Mouse (Mus musculus) bone marrow, adult 2 months (tissue): ENCODE results near the gene Mcm6. TPM values are rescaled to one million over a fixed set of nuclear protein-coding genes. Genes with fewer than 3 reads are reported as not detected.
A peak's percentile ranks its signal among the peaks of the same experiment; 100 is the strongest.

Experiments used
- H3K27ac ChIP-seq: fragments of 200-500 bp; 2 replicates; pipeline ENCODE4 v1.5.1; 2012; ENCODE audit warnings: low read depth, mild to moderate bottlenecking, control low read depth, inconsistent platforms, low read length; ENCODE audit not compliant: control insufficient read depth, poor library complexity, insufficient read depth
- H3K4me1 ChIP-seq: fragments of 200-500 bp; 2 replicates; pipeline ENCODE4 v1.6.1; 2011; ENCODE audit warnings: low read length; ENCODE audit not compliant: control insufficient read depth, insufficient read depth
- H3K4me3 ChIP-seq: fragments of 200-500 bp; replicated peaks from 2 replicates; pipeline ENCODE3; 2011; ENCODE audit warnings: mild to moderate bottlenecking, low read depth, low read length, control low read depth; ENCODE audit not compliant: control insufficient read depth
- CTCF ChIP-seq: fragments of 200-500 bp; IDR thresholded peaks from 2 replicates; pipeline ENCODE4 v1.5.1; 2011; ENCODE audit warnings: low read length, control low read depth; ENCODE audit not compliant: control insufficient read depth, insufficient read depth
- POLR2A ChIP-seq: fragments of 200-500 bp; IDR thresholded peaks from 2 replicates; pipeline ENCODE4 v1.6.1; 2011; ENCODE audit warnings: low read depth, mild to moderate bottlenecking, control low read depth, low read length, borderline replicate concordance; ENCODE audit not compliant: control insufficient read depth
- WGBS: fragments of 180-500 bp; shearing (Covaris S2); methylation state at CpG from one replicate; pipeline ENCODE4 v1.1.7; 2018; 5-methylcytosine and 5-hydroxymethylcytosine counted together
- polyA plus RNA-seq: library from polyadenylated mRNA; stranded (reverse); fragments of >200 nt; gene quantifications from 2 replicates; pipeline ENCODE4 v1.2.4, GENCODE M21; 2011; ENCODE audit warnings: low replicate concordance; ENCODE audit not compliant: missing spikeins, insufficient read depth, insufficient read length

The Mcm6 gene
- polyA plus RNA-seq, 1 experiment = 68.7 TPM

DNA sequence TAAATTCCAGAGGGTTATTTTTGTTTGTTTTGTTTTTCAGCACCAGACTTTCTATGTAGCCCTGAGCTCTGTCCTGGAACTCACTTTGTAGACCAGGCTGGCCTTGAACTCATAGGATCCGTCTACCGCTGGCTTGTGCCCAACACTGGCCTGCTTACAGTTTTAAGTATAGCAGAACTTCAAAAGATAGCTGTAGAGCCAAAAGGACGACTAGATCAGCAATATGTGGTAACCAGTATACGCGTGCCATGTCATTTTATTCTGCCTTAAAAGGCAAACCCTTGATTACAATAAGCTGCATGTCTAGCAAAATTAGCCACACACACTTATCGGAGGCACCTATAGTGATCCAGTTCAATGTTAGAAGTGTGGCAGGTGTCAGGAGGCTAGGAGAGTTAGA is 1.2 kb downstream of the Mcm6 start:
- peak overlapping the region; percentile 96 for H3K4me3 ChIP-seq
- H3K4me1 ChIP-seq = no peaks in the 10 kb centered on the region; the same call in 1 of the 2 replicates
- 8% methylated on average over 6 of the region's 6 CpGs for WGBS
- TF ChIP-seq POLR2A (no peak), CTCF (no peak)
- no peak overlapping the region for H3K27ac ChIP-seq

DNA sequence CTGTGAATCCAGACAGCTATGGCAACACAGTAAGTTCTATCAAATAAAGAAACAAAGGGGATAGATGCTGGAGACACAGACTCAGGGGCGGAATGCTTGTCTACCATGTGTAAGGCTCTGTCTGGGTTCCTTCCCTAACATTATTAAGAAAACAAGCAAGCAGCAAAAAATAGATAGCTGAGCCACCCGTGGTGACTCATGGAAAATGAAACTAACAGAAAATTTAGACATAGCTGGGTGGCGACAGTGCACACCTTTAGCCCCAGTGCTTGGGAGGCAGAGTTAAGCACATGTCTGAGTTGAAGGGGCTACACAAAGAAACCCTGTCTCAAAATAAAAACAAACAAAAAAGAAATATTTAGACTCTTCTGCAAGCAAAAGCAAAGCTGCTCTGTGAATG is 2.0 kb downstream of the Mcm6 start:
- H3K4me3 ChIP-seq = peak overlapping the region; percentile 96
- TF ChIP-seq CTCF = no peak
- no peak for TF ChIP-seq POLR2A
- no peak overlapping the region for H3K27ac ChIP-seq
- WGBS = 6% methylated on average over 3 of the region's 3 CpGs
- no peaks in the 10 kb centered on the region; the same call in 1 of the 2 replicates for H3K4me1 ChIP-seq

- TF ChIP-seq POLR2A (no peak), CTCF (no peak)
- Histone ChIP-seq H3K27ac (no peak overlapping the region), H3K4me3 (no peak overlapping the region), H3K4me1 (no peaks in the 10 kb centered on the region; the same call in 1 of the 2 replicates)
- 50% methylated on average over 3 of the region's 3 CpGs for WGBS
These were observed 6.4 kb downstream of the Mcm6 start for GRCm38 (mm10) chr1:128353092-128353491.

GRCm38 (mm10) chr1:128344232-128344631 is 15.2 kb downstream of the Mcm6 start:
- WGBS = 91% methylated on average over 10 of the region's 10 CpGs

DNA sequence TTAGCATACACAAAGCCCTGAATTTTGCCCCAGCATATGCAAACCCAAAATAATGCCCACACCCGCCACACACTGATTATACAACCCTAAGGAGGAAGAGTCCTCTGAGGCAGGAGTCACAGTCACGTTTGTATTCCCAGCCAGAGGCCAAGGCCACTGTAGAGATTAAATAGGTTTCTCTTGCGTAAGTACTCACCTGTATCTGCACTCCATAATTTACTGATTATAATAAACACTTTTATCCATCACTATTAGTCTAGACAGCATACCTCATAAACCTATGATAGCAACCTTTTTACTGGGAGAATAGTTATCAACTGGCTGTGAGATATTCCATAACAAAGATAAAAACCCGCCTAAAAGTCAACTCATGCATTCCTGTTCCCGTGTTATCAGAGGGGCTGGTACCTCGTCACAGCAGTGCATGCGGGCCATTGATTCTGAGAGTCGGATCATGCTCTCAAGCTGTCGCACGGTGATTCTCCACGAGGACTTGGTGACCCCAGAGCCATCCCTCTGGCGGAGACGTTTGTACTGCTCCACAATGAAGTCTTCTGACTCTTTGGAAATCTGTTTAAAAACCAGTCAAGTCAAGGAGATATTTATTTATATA is 21.6 kb downstream of the Mcm6 start:
- H3K27ac ChIP-seq = no peak overlapping the region

More at GRCm38 (mm10) chr1:128344232-128344631, 15.2 kb downstream of the Mcm6 start:
- Histone ChIP-seq H3K4me3 (no peak overlapping the region), H3K27ac (no peak overlapping the region), H3K4me1 (no peaks in the 10 kb centered on the region)
- no peak for TF ChIP-seq POLR2A
- no peak for TF ChIP-seq CTCF

GRCm38 (mm10) chr1:128330313-128330712 is 29.2 kb downstream of the Mcm6 start:
- H3K27ac ChIP-seq = no peak overlapping the region
- WGBS = 89% methylated on average over 1 of the region's 1 CpGs
- no peak for TF ChIP-seq CTCF
- no peak for TF ChIP-seq POLR2A
- no peak overlapping the region for H3K4me3 ChIP-seq
- no peaks in the 10 kb centered on the region for H3K4me1 ChIP-seq

More for the DNA sequence above, 21.6 kb downstream of the Mcm6 start:
- TF ChIP-seq POLR2A (no peak), CTCF (no peak)
- 88% methylated on average over 13 of the region's 13 CpGs for WGBS
- Histone ChIP-seq H3K4me3 (no peak overlapping the region), H3K4me1 (no peaks in the 10 kb centered on the region)

DNA sequence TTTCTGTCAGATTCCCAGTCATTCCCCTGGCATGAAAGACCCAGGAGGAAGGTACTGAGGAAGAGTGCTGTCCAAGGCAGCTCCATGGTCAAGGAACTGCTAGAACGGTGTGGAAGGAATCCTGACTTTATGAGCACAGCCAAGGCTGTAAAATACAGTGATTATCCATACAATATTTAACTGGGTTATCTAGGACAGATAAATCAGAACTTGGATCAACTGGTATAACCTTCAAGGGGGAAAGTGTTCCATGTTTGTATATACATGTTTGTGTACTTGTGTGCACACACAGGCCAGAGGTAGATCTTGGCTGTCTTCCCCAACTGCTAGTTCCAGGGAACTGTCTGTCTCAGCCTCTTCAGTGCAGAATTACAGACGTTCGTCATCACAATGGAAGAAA is 31.2 kb downstream of the Mcm6 start, which contains the start of gene Lct:
Lct (minus strand) TSS at position 101 of the 400 bp plus-strand sequence.
- Histone ChIP-seq H3K4me3 (no peak within 1 kb of the TSS), H3K27ac (no peak within 1 kb of the TSS), H3K4me1 (peaks cover 3% of the 10 kb centered on the region)
- WGBS = 85% methylated on average over 3 of the region's 3 CpGs
- TF ChIP-seq CTCF = no peak
- TF ChIP-seq POLR2A = no peak

GRCm38 (mm10) chr1:128327165-128327564 is 32.3 kb downstream of the Mcm6 start:
- 60% methylated on average over 1 of the region's 1 CpGs for WGBS
- peaks cover 4% of the 10 kb centered on the region for H3K4me1 ChIP-seq
- TF ChIP-seq CTCF (no peak), POLR2A (no peak)
- no peak overlapping the region for H3K4me3 ChIP-seq
- H3K27ac ChIP-seq = no peak overlapping the region

DNA sequence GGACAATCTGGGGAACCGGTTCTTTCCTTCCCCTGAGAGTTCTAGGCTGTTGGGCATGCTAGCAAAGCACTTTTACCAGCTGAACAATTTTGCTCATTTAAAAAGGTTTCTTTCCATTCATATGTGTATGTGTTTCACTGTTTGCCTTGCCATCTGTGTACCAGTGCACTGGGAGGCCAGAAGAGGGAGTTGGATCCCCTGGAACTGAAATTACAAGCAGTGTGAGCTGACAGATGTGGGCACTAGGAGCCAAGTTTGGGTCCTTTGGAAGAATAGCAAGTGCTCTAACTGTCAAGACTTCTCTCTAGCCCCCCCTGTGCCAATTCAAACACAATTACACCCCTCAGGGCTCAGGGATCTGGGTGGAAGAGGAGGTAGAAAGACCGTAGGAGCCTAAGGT is 34.7 kb downstream of the Mcm6 start:
- H3K4me3 ChIP-seq = no peak overlapping the region
- H3K27ac ChIP-seq = no peak overlapping the region
- peaks cover 4% of the 10 kb centered on the region for H3K4me1 ChIP-seq
- 89% methylated on average over 2 of the region's 2 CpGs for WGBS
- no peak for TF ChIP-seq POLR2A
